Mouse (Mus musculus) frontal cortex, postnatal 36 days (tissue): ENCODE data around the gene Slco2b1.
A peak's percentile ranks its signal among the peaks of the same experiment; 100 is the strongest.

Experiments
- DNase-seq, 2 experiments: peaks; one replicate each; pipeline ENCODE4 v3.0.0; 2022; ENCODE audit warnings: low spot score in 2 of 2

Slco2b1 gene

DNA sequence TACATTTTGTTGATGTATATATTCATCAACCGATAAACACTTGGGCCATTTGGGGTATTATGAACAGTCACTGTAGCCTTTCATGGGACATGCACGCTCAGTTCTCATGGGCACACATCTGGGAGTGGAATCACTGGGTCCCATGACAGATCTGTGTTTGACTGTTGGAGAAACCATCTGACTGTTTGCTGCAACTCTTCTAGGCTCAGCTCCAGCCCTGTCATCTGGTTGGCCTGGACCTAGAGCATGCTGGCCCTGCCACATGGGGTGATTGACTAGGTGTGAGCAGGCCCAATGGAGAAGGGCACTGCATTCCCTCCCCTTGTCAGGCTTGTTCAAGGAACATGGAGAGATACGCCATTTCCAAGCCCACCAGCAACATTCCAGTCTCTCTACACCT, 17.2 kb downstream of the Slco2b1 start:
- no peak for DNase-seq

DNA sequence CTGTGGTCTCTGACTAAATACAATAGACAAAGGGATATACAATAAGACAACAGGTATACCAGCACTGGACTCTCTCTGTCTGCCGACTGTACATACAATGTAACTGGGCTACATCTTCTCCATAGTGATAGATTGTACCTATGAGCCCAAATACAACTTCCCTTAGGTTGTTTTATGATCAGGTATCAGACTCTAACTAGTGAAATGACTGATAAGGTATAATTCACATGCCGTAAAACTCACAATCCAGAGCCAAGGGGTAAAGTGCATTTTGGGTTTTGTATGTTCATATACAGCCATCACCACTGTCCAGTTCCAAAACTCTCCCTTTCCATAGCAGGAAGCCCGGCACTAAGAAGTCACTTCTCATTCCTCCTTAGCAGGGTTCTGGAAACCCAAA, 17.8 kb downstream of the Slco2b1 start:
- DNase-seq: no peak

DNA sequence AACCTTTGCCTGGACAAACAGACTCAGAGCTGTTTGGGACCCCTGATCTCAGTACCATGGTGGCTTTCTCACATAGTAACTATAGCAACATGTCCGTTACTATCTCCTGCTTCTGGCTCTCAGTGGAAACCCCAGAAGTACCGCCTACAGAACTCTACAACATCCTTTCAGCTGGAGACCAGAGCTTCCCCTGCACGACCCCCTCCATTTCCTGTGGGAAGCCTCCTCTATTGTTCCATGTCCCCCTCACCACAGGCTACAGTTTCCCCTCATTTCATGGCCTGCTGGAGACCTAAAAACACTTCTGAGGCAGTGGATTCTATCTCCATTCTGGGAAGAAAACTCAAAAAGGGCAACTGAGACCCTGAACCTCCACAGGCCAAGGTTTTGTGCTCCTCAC, 18.7 kb downstream of the Slco2b1 start:
- DNase-seq: no peak

DNA sequence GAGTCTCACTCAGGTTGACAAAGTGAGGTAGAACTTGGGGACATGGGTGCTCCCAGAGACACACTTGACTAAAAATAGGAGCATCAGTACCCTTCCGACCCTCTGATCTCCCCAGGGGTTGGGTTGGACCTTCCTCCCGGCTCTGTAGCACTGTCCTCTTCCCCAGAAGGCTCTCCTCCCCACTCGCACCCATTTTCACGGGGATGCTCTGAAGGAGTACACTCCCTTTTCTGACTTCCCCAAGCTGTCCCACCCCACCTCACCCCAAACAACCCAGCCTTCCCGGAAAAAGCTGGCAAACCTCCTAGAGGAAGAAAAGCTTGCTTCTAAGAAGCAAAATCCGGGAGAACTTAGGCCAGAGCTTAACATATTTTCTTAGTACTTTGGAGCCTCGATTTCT, 20.3 kb downstream of the Slco2b1 start:
- no peak for DNase-seq

DNA sequence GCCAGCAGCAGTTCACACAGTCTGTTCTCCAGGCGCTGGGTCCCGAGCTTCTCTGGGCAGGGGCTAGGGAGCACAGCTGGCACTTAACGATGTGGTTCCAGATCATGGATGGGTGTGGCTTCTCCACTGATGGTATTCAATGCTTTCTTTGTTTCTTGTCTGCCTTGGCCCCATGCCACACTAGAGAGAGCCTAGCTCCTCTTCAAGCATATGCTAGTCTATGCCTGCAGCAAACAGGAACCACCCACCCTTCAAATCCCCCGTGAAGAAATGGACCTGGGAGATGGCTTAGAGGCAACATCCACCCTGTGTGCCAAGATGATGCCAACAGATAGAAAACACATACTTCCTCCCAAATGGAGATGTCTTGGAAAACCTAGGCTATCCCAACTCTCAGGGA, 27.1 kb downstream of the Slco2b1 start:
- DNase-seq: peak; percentile 37 to 51

DNA sequence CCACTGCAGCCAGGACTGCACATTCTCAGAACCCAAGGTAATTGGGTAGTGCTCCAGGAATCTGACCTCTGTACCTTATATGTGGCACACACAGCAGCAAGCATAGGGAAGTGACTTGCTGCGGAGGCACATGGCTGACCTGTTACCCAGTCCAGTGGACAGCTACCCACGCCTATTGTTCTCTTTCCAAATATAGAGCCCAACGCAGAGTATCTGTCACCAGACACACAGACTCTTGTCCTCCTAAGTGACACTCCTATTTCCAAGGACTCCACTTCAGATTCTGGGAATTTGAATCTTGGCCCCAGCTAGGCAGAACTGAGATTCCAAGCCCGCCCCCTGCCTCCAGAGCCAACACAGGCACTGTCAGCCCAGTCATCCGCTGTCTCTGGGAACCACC, 30.4 kb downstream of the Slco2b1 start:
- DNase-seq: no peak

DNA sequence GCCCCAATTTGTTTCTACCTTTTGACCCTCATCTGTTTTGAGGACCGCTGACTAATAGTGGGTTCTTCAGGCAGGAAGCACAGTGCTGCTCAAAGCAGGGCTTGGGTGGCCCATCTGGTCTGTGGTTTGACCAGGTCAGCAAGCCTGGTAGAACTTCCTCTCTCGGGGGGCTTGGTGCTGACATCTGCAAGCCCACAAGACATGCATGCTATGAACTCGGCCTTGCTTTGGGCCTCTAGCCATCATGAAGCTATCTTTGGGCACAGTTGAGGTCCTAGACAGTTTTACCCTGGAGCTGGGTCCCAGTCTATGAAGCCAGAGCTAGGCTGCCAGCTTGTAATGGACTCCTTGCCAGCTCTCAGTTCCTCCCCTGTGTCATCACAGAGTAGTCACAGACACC, 36.2 kb downstream of the Slco2b1 start:
- no peak for DNase-seq

DNA sequence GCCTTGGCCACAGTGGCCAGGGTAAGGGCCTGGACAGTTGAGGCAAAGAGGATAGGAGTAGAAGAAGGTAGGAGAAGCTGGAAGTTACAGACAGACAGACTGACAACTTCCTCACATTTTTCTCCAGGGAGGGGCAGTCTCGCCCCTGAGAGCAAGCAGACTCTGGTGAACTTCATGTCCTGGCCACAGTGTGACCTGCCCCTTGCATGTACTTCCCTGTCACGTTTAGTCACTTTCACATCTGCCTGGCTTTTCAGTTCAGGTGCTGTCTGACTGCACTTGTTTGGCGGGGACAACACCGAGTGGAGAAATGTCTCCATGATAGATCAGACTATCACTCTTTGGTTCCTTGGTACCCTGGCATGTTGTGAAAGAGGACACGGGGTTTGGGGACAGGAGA, 36.9 kb downstream of the Slco2b1 start:
- no peak for DNase-seq

DNA sequence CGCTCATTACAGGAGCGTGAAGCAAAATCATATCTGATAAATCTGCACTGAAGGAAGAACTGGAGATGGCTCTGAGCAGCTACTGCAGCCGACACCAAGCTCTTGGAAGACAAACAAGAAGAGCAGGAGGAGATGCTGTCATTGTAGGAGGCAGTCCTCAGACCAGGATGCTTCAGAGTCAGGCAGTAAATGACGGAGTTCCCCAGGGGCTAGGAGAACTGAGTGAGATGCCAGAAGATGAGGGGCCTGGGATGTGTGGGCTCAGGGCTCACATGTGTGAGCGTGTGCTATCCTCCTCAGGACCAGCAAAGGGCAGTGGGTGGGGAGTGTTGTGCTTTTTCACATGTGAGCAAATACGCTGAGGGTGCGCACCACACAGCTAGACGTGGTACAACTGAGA, 38.0 kb downstream of the Slco2b1 start:
- no peak for DNase-seq

DNA sequence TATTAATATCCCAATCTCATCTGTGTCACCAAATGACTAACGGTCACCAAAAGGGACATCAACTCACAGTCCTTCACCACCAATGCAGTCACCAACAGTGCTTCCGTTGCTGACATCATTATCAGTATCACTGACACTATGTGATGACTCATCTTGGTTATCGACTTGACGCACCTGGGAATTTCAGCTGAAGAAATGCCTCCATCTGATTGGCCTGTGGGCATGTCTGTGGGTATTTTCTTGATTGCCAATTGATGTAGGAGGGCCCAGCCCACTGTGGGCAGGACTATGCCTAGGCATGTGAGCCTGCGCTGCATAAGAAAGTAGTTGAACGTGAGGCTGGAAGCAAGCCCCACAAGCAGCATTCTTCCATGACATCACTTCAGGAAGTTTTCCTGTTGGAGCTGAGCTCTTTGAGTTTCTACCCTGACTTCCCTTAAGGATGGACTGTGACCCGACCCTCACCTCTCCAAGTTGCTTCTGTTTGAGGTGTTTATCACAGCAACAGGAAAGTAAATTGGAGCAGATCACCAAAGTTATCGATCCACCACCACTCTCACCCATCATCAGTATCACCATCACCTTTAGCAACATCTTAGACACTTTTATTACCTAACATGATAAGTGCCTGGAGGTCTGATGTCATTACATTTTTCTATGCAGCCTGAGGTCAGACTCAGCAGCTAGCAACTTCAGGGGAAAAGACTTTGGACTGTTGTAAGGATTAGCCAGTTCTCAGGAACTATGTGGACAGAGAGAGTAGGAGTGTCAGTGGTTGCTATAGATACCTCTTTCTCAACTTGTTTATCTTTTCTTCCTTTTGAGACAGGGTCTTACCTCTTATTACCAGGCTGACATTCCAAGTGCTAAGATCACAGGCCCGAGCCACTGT, 39.4 kb downstream of the Slco2b1 start:
- DNase-seq: no peak

DNA sequence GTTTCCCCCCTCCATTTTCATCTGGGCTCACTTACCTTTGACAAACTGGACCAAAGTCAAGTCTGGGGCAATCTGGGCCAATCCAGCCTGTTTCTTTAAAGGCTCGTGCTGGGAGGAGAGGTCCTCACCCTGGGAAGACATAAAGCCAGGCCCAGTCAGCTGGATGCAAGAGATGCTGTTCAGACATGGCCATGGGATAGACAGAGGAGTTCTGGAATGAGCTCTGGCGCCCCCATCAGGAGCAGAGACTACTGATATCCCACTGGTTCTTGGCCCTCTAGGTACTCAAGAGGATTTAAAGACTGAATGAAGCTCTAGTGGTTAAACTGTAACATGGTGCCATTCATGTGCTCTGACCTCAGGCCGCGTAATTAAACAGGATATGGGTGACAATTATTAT, 40.2 kb downstream of the Slco2b1 start:
- no peak for DNase-seq

DNA sequence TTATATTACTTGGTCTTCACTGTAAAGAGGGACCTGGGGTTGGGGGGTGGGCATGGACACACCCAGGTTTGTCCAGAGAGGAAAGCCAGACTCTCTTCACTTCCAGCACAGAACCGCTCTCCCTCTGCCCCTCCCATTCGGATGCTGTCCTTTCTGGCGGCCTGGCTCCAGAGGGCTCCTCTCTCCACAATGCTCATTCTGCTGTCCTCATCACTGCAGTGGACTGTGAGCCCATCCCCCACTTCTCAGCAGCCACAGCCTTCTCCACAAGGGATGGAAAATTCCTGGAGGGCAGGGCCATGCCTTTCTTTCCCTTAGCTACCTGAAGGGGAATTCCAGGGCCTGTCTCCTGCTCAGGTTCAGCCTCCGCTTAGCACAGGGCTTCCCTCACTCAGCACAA, 42.3 kb downstream of the Slco2b1 start:
- DNase-seq: no peak

DNA sequence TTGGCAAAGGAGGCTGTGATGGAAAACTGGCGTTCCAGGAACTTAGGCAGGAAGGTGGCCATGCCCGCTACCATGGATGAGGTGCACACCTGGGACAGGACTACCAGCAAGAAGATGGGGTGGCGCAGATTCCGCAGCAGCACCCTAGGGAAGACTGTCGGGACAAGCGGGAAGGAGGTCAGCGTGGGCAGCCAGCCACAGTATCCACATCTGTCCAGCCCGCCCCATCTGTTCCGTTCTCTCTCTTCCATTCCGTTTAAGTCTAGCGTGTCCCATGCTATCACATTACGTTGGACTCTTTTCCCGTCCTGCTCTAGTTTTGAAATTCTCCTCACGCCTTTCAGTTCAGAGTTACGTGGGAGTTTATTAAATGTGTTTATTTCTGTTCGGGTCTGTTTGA, 44.0 kb downstream of the Slco2b1 start:
- DNase-seq: no peak

DNA sequence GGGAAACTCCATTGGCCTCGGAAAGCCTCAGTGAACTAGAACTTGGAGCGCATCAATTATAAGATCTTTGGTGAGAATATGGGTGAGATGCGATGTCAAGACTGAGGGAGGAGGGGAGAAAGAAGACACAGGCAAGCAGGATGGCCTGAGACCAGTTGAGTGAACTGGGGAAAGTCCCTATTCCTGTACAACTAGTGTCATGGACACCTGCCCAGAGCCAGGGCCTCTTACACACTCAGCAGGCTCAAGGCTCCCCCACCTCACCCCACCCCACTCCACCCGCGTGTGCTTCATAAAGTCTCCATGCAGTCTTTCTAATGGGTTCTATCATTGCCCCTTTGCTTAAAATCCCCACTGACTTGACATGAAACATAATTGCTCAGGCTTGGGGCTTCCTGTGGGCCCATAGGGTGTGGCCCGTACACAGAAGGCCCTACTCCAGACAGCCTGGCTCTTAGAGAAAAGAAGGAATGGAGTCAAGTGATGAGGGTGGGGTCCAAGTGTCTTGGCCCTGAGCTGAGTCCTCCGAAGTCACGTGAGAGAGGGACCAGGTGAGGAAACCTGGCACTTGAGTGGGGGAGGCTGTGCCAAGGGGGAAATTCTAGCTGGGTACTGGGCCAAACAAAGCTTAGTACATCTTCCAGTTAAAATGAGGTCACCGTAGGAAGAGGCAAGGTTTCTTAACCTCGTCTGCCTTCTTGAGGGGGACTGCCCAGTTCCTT, 45.2 kb downstream of the Slco2b1 start:
- DNase-seq: no peak

DNA sequence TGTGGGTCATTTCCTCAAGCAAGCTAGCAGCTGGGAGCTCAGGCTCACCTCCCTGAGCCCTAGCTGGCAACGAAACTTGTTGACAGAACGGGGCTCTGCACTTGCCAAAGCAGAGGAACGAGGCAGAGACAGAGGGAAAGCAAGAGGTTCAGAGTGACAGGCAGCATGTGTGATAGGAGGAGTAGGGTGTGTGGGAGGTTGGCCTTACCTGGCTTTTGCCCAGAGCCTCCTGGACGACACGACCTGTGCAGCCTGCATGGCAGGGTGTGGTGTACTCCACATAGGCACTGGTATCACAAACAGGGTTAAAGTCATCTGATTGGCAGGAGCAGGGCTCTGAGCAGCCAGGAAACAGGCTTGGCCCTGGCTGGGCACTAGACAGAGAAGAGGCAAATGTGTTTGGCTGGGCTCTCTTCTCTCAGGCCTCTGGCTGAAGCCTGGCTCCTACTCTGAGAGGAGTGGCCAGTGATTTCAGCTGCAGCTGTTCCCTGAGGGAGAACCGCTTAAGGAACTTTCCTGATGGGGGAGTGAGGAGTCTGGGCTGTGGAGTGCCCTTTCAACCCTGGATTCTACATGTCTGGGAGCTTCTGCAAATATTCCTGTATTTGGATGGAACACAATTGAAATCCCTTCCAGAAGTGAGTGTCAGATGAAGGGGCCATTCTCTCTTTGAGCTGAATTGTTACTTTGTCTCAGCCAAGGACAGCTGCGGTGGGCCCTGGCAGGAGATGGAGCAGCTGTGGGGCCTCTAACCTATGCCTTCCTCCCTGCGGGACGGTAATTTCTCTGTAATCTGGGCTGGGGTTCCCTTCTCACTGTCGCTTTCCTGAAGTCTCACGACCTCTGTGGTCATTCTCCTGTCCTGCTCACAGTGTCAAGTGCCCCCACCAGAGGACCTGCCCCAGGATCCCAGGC, 46.3 kb downstream of the Slco2b1 start:
- DNase-seq: no peak

DNA sequence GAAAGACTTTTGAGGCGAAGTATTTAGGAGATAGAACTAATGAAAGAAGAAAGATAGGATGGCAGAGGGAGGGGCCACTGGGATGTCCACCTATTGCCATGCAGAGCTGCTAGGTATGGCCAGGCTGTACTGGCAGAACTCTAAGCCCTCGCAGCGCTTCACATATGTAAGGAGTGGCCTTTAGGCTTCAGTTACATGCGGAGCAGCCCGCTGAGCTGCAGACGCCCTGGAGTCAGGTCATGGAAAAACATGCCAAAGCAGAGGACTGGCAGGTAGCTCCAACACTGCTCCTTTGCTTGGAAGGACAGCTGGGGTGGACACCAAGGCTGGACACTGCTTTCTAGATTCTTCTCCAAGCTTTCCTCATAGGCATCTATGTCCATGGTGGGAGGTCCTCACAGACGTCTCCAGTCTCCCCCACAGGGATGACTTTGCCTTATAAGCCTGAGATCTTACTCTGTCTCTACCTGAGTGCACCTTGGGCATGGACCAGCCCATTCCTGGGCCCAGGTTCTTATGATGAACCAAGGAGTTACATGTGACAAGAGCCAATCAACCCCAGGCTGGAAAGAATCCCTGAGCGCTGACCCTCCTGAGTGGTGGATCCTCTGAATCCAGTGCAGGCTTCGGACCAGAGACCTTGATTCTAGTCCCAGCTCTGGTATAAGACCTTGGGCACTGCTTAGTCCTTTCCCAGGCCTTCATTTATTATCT, 47.5 kb downstream of the Slco2b1 start:
- no peak for DNase-seq

DNA sequence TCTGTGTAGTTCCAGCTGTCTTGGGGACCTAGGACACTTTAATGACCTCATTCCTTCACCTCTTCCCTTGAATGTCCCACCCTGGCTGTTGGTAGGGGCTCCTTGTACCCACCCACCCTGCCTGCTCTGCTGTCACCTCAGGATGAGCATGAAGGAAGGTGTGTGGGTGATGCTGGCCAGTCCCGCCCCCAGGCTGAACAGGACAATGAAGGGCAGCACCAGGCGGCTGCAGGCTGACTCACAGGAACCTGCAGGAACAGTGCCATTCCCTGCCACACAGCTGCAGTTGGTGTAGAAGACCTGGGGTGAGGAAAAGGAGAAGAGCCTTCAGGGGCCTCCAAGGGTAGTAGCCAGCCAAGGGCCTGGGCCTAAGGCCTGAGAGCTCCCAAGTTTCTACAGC, 48.8 kb downstream of the Slco2b1 start:
- DNase-seq: no peak

DNA sequence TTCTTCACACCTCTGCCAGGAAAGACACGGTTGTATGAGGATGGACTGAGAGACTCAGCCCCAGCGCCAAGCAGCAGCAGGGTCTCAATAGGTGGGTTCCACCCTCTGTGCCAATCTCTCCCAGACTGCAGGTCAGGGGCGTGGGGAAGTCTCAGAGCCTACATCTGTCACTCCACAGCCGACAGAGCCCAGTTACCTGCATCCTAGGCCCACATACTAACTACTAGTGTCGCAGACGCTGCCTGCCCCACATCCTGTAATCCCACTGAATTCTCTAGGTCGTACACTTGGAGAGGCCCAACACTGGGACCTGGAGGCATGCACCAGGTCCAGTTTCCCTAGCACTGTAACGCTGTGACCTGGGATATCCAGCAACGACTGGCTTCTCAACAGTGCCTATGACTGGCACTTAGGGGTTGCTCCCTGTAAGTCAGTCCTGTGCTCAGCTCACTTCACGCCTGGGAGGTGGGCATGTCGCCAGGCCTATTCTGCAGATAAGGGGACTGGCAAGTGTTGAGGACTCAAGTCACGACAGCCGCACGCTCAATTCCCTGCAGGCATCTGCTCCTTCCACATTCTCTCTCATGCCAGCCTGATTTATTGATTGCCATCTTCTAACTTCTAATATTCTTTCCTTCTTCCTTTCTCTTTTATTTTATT, 49.4 kb downstream of the Slco2b1 start:
- no peak for DNase-seq

DNA sequence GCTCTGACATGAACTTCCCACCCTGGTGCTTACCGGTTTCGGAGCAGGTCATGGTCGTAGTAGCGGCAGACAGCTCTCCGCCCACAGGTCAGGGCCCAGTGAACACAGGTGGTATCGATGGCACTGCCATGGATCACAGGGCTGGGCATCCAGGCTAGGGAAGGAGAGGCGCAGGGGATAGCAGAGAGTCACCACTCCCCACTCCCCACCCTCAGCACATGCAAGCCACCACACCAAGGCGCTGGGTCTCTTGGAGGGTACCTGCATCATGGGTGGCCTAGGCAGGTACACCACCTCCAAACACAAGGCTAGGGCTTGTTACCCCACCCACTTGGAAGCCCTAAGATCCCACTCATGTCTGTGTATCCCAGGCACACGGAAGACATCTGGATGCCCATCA, 50.1 kb downstream of the Slco2b1 start:
- no peak for DNase-seq

DNA sequence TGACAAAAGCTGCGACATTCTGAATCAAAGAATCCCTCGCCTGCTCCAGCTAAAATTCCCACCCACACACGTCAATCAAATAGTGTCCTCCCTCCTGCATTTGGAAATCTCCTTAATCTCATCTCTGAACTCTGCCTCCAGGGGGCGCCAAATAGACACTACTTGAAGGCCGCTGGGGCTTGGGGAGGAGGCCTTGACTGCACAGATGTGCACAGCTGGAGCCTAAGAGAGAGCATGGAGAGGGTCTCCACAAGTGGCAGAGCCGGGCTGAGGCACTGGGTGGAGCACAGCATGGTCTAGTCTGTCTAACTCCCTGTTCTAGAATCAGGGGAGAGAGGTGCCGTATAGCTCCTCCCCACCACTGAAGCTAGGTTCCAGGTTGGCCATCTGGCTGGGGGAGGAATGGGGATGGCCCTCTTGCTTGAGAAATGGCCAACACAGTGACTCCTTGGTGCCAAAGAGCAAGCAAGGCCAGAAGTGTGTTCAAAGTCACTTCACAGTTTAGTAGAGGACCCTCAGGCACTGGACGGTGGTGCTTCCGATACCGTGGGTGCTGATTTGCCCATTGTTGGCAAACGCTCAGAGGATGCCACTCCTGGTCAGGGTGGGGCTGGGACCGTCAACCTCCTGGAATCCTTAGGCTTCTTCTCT, 51.6 kb downstream of the Slco2b1 start:
- DNase-seq: peak; percentile 72 to 76

DNA sequence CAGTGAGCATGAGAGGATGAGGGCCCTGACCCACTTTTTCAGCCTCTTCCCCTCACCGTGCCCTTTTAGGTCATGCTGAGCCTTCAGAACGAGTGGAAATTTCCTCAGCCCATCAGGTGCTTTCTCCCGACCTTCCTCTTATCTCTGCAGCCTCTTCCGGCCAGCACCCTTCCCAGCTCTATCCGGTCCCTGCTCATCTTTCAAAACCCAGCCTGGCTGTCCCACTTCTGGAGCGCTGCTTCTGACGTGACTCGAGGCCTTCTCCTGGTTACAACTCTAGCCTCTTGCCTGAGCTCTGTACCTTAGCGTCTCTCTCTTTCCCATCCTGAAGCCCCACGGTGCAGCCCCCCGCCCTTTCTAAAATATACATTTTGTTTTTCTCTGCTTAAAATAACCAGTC, 56.9 kb downstream of the Slco2b1 start:
- no peak for DNase-seq
